Mouse (Mus musculus): ENCODE results near the gene Morc1. TPM values are rescaled to one million over a fixed set of nuclear protein-coding genes. Genes with fewer than 3 reads are reported as not detected.

Morc1 gene
- polyA plus RNA-seq, 1 experiment from 2014 or later, result 0.23 TPM

DNA sequence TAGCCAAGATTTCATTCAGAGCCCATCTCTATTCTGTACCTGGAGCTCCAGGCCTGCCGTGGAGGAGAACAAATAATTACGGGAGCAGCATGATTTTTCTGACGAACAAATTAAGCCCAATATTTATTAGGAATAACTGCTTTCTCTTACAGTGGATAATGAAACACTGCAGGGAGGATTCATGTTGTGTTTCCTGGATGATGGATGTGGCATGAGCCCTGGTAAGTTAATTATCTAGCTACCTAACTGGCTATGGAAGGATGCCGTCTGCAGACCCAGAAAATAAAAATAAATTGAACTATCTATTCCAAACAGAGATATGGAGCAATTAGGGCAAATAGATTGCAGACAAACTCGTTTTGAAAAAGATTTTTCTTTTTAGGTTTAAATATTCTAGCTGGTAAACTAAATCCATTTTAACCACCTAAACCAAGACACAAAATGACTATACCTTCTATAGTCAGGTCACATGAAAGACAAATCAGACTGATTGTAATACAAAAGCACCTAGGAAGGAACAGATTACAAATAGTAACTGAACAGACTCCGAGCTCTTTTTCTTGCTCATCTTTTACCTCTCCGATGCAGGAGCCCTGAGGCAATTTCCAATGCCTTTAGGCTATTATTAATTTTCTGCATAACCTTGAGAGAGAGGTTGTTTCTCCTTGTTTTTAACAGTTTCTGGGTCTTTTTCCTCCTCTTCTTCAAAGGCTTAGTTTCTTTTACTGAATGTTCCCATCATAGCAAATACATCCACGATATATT lies 15.3 kb downstream of the Morc1 start:
- Histone ChIP-seq H3K27me3 (ENCODE audit: control insufficient read depth, insufficient read depth, low read depth, low read length) (no peaks in the 10 kb centered on the region), H3K36me3 (ENCODE audit: control insufficient read depth, insufficient read depth, low read length) (no peaks in the 10 kb centered on the region), H3K9me3 (ENCODE audit: control insufficient read depth, low read length) (no peaks in the 10 kb centered on the region), H3K4me1 (replicated peaks; ENCODE audit: control insufficient read depth, insufficient read depth, low read length) (no peaks in the 10 kb centered on the region), H3K4me3 (ENCODE audit: low read length) (no peak overlapping the region), H3K27ac (ENCODE audit: low read length) (no peak overlapping the region), H3K9ac (ENCODE audit: low read length) (no peak overlapping the region), H3K4me2 (ENCODE audit: low read depth, low read length) (no peak overlapping the region)
- no peak for ATAC-seq (ENCODE audit: low read depth)
- WGBS, result 63% methylated on average over 8 of the region's 8 CpGs

DNA sequence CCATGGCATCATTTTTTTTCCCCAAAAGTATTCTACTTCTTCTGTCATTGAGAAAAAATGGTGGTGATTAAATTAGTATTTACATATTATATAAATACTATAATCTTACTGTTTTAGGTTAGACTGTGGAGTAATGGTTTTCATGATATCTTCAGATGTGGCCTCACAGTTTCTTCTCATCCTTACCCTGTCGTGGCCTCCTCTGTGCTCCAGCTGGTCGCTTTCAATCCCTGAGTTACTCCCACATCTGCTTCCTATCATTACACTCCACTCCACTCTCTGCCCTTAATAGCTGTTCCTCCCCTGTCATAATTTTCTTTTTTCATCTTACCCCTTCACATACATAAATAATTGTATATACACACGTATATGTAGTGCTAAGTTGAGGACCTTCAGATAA lies 22.2 kb downstream of the Morc1 start:
- Histone ChIP-seq H3K27ac (ENCODE audit: low read length) (no peak overlapping the region), H3K9ac (ENCODE audit: low read length) (no peak overlapping the region), H3K9me3 (ENCODE audit: control insufficient read depth, low read length) (no peaks in the 10 kb centered on the region), H3K4me1 (replicated peaks; ENCODE audit: control insufficient read depth, insufficient read depth, low read length) (no peaks in the 10 kb centered on the region), H3K36me3 (ENCODE audit: control insufficient read depth, insufficient read depth, low read length) (no peaks in the 10 kb centered on the region), H3K4me3 (ENCODE audit: low read length) (no peak overlapping the region), H3K27me3 (ENCODE audit: control insufficient read depth, insufficient read depth, low read depth, low read length) (no peaks in the 10 kb centered on the region), H3K4me2 (ENCODE audit: low read depth, low read length) (no peak overlapping the region)
- ATAC-seq (ENCODE audit: low read depth), result no peak
- 52% methylated on average over 3 of the region's 3 CpGs for WGBS

DNA sequence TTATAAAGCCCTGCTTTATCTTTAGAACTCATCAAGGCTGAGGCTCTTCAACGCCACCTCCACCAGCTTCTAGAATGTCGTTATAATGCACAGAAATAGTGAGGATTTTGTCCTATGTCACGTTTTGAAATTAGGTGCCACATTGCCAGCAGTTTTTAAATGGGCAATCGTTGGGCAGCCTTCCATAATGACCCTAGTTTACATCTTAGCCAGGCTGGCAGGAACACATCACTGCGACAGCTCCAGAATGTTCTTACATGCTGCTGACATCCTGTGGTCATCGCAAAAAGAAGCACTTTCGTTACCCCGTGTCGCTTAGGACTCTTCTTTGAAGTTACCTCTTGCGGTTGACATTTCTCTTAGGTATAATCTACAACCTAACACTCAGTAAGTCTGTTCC lies 42.4 kb downstream of the Morc1 start:
- H3K27ac ChIP-seq (ENCODE audit: low read length), result no peak overlapping the region
- WGBS, result 68% methylated on average over 10 of the region's 10 CpGs

DNA sequence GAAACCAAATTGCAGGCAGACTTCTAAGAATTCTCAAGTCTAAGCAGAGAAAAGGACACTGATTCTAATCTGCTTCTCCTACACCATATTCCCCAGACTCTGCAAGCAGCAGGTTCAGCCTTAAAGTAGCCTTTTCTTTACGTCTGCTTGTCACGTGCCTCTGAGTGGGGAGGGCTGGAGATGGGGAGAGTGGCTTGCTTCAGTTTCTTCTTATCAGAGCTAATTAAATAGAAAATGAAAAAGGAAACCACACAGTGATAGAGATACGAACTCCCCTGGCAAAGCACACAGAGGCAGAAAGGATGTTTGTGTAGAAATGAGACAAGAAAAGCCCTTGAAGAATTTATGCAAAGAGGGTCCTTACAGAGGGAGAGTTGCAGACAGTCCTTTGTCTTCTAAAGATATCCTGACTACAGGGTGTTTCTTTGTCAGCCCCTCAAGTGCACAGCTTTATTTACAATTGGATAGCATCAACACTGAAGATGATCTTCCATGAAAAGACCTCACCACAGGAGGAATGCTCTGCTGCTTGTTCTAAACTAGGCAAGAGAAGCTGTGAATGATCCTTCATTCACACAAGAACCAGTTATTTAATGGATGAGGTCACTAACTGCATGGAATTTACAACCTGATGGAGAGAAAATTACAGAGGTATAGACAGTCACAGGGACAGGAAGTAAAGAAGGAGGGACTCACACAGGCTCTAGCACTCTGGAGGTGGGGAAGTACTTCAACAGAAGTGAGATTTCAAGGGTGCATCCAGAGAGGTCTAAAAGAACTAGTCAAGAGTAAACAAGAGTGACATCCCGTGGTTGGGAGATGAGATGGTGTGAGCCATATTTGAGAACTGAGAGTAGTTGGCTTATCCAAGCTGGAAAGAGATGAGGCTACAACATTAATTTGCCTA lies 44.1 kb downstream of the Morc1 start:
- ATAC-seq (ENCODE audit: low read depth), result no peak
- WGBS, result 32% methylated on average over 4 of the region's 4 CpGs
- Histone ChIP-seq H3K27ac (ENCODE audit: low read length) (no peak overlapping the region), H3K36me3 (ENCODE audit: control insufficient read depth, insufficient read depth, low read length) (no peaks in the 10 kb centered on the region), H3K4me1 (replicated peaks; ENCODE audit: control insufficient read depth, insufficient read depth, low read length) (peaks cover 5% of the 10 kb centered on the region; the same call in 1 of the 2 replicates), H3K4me2 (ENCODE audit: low read depth, low read length) (no peak overlapping the region), H3K9ac (ENCODE audit: low read length) (no peak overlapping the region), H3K9me3 (ENCODE audit: control insufficient read depth, low read length) (no peaks in the 10 kb centered on the region), H3K4me3 (ENCODE audit: low read length) (no peak overlapping the region), H3K27me3 (ENCODE audit: control insufficient read depth, insufficient read depth, low read depth, low read length) (no peaks in the 10 kb centered on the region)

More for the DNA sequence above, 42.4 kb downstream of the Morc1 start:
- H3K4me3 ChIP-seq (ENCODE audit: low read length), result no peak overlapping the region
- no peak overlapping the region for H3K9ac ChIP-seq (ENCODE audit: low read length)
- no peaks in the 10 kb centered on the region for H3K27me3 ChIP-seq (ENCODE audit: control insufficient read depth, insufficient read depth, low read depth, low read length)
- ATAC-seq (ENCODE audit: low read depth), result no peak
- H3K4me1 ChIP-seq (replicated peaks; ENCODE audit: control insufficient read depth, insufficient read depth, low read length), result no peaks in the 10 kb centered on the region
- H3K36me3 ChIP-seq (ENCODE audit: control insufficient read depth, insufficient read depth, low read length), result no peaks in the 10 kb centered on the region
- H3K4me2 ChIP-seq (ENCODE audit: low read depth, low read length), result no peak overlapping the region
- no peaks in the 10 kb centered on the region for H3K9me3 ChIP-seq (ENCODE audit: control insufficient read depth, low read length)

DNA sequence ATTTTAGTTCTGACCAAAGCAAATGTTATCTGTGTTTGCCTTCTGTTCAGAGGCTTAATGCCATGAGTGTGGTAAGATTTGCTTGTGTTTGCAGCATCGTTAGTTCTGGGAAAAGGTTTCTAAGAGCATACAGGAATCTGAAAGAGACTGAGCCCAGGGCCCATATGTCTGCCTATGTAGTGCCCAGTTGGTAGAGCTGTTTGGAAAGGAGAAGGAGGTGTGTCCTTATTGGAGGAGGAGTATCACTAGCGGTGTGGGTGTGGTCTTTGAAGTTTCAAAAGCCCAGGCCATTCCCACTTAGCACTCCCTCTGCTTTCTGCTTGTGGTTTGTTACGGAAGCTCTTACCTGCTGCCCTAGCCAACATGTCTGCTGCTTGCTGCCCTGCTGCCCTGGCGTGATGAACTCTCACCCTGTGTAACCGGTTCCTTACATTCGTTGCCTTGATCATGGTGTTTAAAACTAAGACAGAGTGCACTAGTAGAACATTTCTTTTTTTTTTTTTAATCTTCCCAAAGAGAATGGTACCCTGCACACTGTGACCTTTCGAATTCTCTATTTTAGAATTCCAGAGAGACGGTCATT lies 48.3 kb downstream of the Morc1 start:
- peaks cover 5% of the 10 kb centered on the region; the same call in 1 of the 2 replicates for H3K4me1 ChIP-seq (replicated peaks; ENCODE audit: control insufficient read depth, insufficient read depth, low read length)
- no peaks in the 10 kb centered on the region for H3K36me3 ChIP-seq (ENCODE audit: control insufficient read depth, insufficient read depth, low read length)
- no peak overlapping the region for H3K4me3 ChIP-seq (ENCODE audit: low read length)
- no peaks in the 10 kb centered on the region for H3K9me3 ChIP-seq (ENCODE audit: control insufficient read depth, low read length)
- H3K27ac ChIP-seq (ENCODE audit: low read length), result peak overlapping the region; percentile 14; the same call in 1 of the 2 replicates
- WGBS, result 37% methylated on average over 8 of the region's 8 CpGs
- ATAC-seq (ENCODE audit: low read depth), result peak; percentile 89
- H3K4me2 ChIP-seq (ENCODE audit: low read depth, low read length), result no peak overlapping the region
- H3K9ac ChIP-seq (ENCODE audit: low read length), result no peak overlapping the region
- H3K27me3 ChIP-seq (ENCODE audit: control insufficient read depth, insufficient read depth, low read depth, low read length), result no peaks in the 10 kb centered on the region

DNA sequence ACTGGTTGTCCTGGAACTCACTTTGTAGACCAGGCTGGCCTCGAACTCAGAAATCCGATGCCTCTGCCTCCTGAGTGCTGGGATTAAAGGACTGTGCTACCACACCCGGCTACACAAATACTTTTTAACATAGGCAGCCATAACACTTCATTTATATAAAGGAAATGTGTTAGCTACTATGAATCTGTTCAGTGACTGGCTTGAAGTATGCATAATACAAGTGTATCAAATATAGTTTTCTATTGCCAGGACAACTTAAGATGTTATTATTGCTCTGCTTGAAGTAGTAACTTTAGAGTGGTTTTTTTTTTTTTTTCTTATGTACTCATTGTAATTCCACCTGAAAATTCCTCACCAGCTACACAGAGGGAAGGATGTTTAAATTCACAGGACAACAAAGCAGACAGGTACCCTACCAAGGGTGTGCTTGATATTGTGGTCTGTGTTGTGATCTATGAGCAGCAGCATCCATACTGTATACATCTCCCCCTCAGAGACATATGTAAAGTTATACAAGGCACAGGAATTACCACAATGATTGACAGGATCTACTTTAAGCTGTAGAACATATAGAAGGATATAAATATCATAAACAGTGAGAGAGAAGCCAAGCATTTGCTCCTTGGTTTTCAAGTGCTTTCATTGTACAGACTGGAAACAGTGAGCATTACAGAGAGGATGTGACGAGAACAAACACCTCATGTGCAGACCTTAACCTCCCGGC lies 85.9 kb downstream of the Morc1 start:
- Histone ChIP-seq H3K9ac (ENCODE audit: low read length) (no peak overlapping the region), H3K4me2 (ENCODE audit: low read depth, low read length) (no peak overlapping the region), H3K27me3 (ENCODE audit: control insufficient read depth, insufficient read depth, low read depth, low read length) (no peaks in the 10 kb centered on the region), H3K27ac (ENCODE audit: low read length) (no peak overlapping the region), H3K4me3 (ENCODE audit: low read length) (no peak overlapping the region), H3K4me1 (replicated peaks; ENCODE audit: control insufficient read depth, insufficient read depth, low read length) (no peaks in the 10 kb centered on the region), H3K9me3 (ENCODE audit: control insufficient read depth, low read length) (no peaks in the 10 kb centered on the region), H3K36me3 (ENCODE audit: control insufficient read depth, insufficient read depth, low read length) (no peaks in the 10 kb centered on the region)
- 62% methylated on average over 5 of the region's 5 CpGs for WGBS
- ATAC-seq (ENCODE audit: low read depth), result no peak

DNA sequence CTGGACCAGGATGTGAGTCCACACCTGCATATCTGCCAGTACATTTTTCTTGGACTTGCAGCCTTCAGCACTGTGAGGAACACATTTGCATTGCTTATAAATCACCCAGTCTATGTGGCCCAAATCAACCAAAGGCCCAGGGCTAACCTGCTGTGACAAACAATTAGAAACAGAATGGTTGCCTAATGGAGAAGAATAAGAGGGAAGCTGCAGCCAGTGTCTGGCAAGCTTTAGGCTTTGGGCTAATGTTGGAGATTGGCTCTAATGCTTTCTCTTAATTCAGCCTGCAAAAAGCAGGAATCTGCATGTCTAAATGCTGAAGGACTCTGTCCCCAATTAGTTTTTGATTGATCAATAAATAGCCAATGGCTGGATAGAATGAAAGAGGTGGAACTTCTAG lies 88.5 kb downstream of the Morc1 start:
- no peaks in the 10 kb centered on the region for H3K9me3 ChIP-seq (ENCODE audit: control insufficient read depth, low read length)
- ATAC-seq (ENCODE audit: low read depth), result no peak
- no peaks in the 10 kb centered on the region for H3K27me3 ChIP-seq (ENCODE audit: control insufficient read depth, insufficient read depth, low read depth, low read length)
- no peak overlapping the region for H3K4me2 ChIP-seq (ENCODE audit: low read depth, low read length)
- H3K9ac ChIP-seq (ENCODE audit: low read length), result no peak overlapping the region
- no peaks in the 10 kb centered on the region for H3K4me1 ChIP-seq (replicated peaks; ENCODE audit: control insufficient read depth, insufficient read depth, low read length)
- no peak overlapping the region for H3K27ac ChIP-seq (ENCODE audit: low read length)
- no peaks in the 10 kb centered on the region for H3K36me3 ChIP-seq (ENCODE audit: control insufficient read depth, insufficient read depth, low read length)
- no peak overlapping the region for H3K4me3 ChIP-seq (ENCODE audit: low read length)

DNA sequence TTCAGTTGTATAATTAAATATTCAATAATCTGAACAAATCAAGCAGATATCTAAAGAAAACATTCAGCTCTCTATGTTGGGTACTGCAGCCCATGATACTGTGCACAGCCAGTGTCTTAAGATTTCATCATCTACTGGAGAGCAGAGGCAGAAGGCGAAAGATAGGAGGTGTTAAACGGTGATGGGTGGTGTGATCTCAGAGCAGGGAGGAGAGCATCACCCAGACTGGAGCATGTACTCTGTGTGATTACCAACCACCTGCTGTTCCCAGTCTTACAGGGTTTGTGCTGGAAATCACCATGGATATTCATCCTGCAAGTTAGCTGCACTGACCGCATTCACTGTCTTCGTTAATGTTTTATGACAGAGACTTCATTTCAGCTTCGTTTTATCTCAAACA lies 106.1 kb downstream of the Morc1 start:
- no peak for ATAC-seq (ENCODE audit: low read depth)
- Histone ChIP-seq H3K4me2 (ENCODE audit: low read depth, low read length) (no peak overlapping the region), H3K4me1 (replicated peaks; ENCODE audit: control insufficient read depth, insufficient read depth, low read length) (no peaks in the 10 kb centered on the region), H3K9me3 (ENCODE audit: control insufficient read depth, low read length) (no peaks in the 10 kb centered on the region), H3K9ac (ENCODE audit: low read length) (no peak overlapping the region), H3K4me3 (ENCODE audit: low read length) (no peak overlapping the region), H3K36me3 (ENCODE audit: control insufficient read depth, insufficient read depth, low read length) (no peaks in the 10 kb centered on the region), H3K27me3 (ENCODE audit: control insufficient read depth, insufficient read depth, low read depth, low read length) (no peaks in the 10 kb centered on the region), H3K27ac (ENCODE audit: low read length) (no peak overlapping the region)
- WGBS, result 80% methylated on average over 5 of the region's 5 CpGs

Measured in lung, embryonic 16.5 days (tissue).